Mouse (Mus musculus) bone marrow, adult 2 months (tissue): ENCODE results near the gene Gabbr1.

Source experiments
- CTCF ChIP-seq: fragments of 200-500 bp; IDR thresholded peaks from 2 replicates; pipeline ENCODE4 v1.5.1; 2011; ENCODE audit warnings: low read length, control low read depth; ENCODE audit not compliant: control insufficient read depth, insufficient read depth
- POLR2A ChIP-seq: fragments of 200-500 bp; IDR thresholded peaks from 2 replicates; pipeline ENCODE4 v1.6.1; 2011; ENCODE audit warnings: low read depth, mild to moderate bottlenecking, control low read depth, low read length, borderline replicate concordance; ENCODE audit not compliant: control insufficient read depth

DNA sequence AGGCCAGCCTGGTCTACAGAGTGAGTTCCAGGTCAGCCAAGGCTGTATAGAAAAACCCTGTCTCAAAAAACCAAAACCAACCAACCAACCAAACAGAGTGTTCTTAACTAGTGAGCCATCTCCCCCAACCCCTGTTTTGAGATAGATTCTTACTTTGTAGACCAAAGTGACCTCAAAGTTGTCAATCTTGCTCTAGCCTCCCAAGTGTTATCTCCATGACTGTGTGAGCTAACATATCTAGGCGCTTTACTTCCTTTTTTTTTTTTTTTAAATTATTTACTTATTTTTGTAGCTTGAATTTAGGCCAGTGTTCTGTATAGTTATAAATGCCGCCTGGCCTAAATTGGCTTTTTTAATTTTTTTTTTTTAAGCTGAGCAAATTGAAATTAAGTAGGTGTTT, 20.2 kb downstream of the Gabbr1 start:
- TF ChIP-seq POLR2A, result no peak
- no peak for TF ChIP-seq CTCF
